Mouse (Mus musculus): ENCODE results near the gene Mgll.

Mgll gene

GRCm38 (mm10) chr6:88717143-88718032, 6.8 kb upstream of the Mgll start:
- no peak for DNase-seq (ENCODE audit: low read depth)

DNA sequence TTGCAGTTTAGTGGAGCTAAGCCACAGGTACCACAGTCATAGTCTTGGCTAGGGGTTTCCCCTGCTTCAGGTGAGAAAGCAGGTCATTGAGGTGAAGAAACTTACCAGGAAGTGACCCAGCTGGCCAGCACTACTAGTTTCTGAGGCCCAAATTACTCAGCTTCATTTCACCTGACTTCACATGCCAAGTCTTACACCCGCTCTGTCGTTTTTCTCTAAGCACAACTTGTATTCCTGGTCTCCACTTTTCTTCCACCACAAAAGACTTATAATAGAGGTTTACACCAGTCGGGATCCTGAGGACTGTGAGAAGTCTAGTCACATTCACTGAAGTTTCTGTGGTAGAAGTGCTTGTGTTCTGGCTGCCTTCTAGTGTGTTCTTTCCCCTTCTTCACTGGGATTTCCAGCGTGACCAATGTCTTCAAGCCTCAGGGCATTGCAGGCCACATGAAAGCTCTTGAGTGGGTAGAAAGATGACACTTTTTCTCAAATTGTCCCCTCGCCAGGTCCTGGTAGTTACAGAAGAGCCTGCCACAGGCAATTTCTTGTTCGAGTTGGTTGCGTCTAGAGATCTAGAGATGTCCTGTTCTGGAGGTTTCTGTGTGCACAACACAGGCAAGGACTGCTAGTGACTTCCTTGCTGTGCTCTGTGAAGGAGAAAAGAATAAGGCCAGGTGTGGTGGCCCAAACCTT, 6.0 kb upstream of the Mgll start:
- no peak for DNase-seq (ENCODE audit: low read depth)

DNA sequence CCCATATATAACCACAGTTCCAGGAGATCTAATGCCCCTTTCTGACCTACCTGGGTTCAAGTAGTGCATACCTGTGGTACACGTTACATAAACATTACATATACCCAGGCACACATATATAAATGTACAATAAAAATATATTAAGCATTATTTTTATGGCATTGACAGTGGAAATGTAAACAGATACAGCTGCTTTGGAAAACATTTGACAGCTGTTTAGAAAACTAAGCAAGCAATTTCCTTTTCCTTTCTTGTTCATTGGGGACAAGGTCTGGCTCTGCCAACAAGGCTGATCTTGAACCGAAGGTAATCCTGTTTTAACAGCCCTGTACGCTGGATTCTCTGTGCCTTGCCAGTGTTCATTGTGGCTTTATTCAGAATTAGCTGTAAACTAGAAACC, 3.2 kb upstream of the Mgll start:
- no peak for DNase-seq (ENCODE audit: low read depth)

GRCm38 (mm10) chr6:88722906-88723305, 1.3 kb upstream of the Mgll start:
- DNase-seq (ENCODE audit: low read depth): no peak

DNA sequence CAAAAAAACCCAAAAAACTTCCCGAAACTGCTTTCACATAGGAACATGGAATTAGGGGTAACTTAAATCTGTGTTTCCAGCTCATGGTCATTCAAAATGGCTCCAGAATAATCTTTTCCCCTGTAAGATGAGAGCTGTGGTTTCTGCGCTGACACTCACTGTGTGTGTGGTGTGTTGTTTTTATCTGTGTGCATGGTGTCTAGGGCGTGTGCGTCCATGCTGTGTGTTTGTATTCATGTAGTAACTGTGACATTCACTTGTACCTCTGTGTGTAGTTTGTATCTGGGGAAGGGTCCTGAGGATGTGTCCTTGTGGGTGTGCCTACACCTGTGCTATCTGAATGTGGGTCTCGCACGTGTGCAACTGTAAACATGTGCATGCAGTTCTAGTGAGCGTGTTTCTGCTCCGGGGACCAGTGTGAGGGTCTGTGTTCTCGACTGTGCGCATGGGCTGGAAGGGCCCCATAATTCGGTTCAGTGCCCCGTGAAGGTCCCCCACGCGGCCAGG, 353 bp upstream of the Mgll start:
- no peak for DNase-seq (ENCODE audit: low read depth)

DNA sequence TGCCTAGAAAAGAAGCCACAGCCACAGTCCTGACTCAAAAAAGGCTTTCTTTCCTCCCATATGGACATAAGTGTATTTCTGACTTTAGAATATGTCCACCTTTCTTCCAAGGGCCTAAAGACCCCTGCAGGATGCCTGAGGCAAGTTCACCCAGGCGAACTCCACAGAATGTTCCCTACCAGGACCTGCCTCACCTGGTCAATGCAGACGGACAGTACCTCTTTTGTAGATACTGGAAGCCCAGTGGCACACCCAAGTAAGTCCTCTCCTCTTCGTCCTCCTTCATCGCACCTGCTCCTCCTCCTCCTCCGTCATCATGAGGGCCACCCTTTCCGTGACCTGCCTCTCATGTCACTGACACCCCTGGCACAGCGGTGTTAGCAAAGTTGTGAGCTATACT, 1.4 kb downstream of the Mgll start:
- no peak for DNase-seq (ENCODE audit: low read depth)

DNA sequence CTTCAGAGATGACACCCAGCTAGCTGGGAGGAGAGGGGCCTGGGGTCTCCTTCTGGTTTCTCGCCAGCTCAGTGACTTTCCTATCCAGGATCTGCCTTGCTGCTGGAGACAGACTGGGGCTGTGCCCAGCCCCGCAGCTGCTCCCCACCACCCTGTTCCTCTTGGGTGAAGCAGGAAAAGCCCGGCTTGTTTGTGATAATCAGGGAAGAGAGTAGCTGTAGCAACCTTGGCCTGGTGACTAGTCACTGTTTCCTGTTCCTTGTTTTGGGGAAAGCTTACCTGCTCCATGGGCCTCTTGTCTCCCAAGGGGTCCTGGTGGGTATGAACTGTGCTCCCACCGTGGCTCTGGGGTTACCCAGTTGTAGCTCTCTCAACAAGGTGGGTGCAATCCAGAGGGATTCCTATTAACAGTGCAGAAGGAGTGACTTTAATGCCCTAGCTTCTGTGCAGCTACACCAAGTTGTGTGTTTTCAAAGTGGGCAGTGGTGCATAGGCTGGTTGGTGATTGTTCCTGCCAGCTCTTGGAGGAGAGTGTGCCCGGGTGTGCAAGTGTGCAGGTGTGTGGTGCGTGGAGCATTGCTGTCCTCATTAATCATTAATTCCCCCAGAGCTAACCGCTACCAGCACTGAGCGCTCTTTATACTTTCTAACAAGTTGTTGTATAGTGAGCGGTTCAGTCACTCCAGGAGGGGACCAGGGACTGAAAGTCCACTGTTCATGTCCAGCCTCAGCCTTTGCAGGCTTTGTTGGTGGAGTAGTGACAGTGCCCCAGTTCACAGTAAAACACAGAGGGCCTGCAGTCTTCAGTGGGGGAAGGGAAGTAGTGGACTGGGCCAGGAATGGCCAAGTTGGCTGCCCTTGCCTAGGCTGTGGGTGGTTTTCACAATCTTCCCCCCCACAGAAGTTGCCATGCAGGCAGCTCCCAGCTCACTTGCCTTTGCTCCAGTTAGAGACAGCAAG, 2.3 kb downstream of the Mgll start:
- DNase-seq (ENCODE audit: low read depth): no peak

GRCm38 (mm10) chr6:88727490-88727889, 3.3 kb downstream of the Mgll start:
- no peak for DNase-seq (ENCODE audit: low read depth)

GRCm38 (mm10) chr6:88728054-88728453, 3.8 kb downstream of the Mgll start:
- no peak for DNase-seq (ENCODE audit: low read depth)

DNA sequence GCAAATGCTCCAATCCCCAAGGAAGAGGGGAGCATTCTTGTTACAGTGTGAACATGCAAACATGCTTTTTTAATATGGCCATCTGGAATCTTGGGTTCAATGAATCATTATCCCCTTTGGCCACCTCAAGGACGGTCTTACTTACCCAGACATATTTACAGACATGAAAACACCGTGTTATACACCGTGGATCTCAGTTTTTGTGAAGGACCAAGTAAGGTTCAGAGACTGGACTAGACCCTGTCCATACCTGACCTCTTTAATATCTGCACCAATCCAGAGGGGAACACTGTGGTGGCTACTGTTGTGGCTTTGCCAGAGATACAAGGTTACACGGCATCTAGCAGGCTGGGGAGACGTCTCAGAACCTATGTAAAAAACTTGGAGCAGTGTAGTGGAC, 4.3 kb downstream of the Mgll start:
- no peak for DNase-seq (ENCODE audit: low read depth)

- DNase-seq (ENCODE audit: low read depth): no peak
These were observed 7.1 kb downstream of the Mgll start for GRCm38 (mm10) chr6:88731211-88731751.

DNA sequence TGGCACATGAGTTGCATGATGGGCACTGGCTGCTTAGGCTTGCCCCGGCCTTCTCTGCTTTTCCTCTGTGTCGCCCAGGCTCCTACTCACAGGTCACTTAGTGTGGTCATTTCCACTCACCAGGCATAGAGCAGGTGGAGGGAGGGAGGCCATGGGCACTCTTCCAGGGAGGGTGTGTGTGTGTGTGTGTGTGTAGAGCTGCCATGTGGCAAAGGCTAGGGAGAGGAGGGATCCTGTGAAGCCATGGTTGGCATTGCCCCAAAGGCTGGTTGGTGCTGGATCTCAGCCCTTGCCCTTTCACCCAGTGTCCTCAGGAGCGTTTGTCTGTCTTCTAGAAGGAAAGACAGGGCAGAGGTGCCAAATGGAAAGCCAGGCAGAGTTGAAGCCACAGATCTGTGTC, 7.8 kb downstream of the Mgll start:
- no peak for DNase-seq (ENCODE audit: low read depth)

DNA sequence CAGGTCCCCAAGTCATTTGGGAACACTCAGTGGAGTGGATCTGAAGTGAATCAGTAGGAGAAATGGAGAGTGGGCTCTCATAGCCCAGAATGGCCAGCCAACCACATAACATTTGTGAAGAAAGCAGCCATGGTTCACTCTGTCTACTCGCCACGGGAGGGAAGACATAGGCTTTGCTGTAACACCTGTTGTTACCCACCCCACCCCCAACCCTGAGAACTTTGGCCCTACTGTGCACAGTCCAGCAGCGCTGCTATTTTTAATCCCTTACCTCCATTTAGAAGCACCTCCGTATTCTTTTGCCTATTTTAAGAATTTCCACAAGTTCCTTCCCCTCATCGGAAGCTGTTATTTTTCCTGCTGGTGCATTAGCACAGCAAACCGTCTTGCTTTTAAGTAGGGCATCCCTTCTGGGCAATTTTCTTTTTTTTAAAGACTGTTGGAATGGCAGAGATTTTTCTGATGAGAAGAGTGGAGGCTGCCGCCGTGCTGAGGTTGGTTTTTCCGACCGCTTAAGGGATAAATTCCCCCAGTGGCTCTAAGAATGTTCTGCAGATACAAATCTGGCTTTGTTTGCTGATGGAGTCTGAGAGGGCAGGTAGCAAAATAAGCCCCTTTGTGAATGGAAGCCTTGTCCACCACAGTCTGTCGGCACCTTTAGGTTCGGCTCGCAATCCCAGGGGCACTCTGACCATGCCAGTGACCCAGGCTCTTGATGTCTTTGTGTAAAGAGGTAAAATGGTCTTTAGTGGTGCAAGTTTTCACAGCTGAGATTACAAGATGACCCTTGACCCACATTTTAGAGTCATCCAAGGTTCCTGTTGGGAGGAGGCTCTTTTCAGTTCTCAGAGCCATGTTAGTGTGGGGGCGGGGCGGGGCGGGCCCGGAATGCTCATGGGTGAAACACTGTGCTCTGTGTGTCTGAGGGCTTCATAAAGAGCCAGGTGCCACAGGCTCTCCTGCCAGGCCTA, 8.7 kb downstream of the Mgll start:
- DNase-seq (ENCODE audit: low read depth): no peak

DNA sequence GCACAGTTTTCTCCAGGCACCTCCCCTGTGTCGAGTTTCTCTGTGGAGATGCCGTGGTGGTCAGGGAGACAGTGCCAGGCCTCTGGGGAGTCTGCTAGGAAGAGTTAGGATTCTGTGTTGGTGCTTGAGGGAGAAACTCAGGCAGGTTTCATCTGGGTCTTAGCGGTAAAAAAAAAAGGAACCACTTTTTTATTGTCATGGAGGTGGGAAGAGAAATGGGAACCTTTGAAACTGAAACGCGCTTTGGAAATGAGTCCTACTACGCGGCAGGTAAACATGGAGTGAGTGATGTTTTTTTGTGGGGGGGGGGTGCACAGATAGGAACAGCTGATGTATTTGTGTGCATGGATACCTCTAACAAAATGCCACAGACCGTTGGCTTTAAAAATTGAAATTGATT, 12.1 kb downstream of the Mgll start:
- DNase-seq (ENCODE audit: low read depth): no peak

GRCm38 (mm10) chr6:88736741-88737508, 12.7 kb downstream of the Mgll start:
- no peak for DNase-seq (ENCODE audit: low read depth)

DNA sequence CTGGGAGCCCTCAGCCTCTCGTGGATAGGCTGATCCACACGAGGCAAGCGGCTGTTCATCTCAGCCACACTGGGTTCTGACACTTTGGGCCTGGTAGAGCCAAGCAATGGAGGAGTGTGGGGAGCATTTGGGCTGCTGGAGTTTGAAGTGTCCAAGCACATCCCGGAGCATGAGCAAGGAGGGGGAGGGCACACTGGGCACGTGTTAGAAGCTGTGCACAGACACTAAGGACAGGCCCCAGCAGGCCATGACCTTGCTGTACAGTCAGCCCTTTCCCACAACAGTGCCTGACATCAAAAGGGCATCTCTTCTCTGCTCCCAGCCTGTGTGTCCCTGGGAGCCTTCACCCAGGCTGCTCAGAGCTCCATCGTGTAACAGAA, 13.3 kb downstream of the Mgll start:
- no peak for DNase-seq (ENCODE audit: low read depth)

DNA sequence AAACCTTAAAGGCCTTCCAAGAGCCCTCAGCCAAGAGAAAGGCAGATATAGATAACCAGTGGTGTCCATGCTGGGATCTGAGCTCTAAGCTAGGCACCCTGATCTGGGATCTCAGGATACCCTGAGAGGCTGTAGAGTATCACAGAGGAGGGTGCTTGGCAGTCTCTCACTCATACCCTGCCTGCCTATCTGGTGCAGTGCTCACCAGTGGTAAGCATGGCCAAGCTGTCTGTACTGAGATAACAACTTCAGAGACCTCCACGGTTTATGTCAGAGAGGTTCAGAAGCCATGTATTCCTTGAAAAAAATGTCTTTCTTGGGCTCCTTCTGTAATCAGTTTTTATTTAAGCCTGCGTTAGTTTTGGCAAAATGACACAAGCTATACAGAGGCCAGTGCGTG, 16.8 kb downstream of the Mgll start:
- DNase-seq (ENCODE audit: low read depth): no peak

DNA sequence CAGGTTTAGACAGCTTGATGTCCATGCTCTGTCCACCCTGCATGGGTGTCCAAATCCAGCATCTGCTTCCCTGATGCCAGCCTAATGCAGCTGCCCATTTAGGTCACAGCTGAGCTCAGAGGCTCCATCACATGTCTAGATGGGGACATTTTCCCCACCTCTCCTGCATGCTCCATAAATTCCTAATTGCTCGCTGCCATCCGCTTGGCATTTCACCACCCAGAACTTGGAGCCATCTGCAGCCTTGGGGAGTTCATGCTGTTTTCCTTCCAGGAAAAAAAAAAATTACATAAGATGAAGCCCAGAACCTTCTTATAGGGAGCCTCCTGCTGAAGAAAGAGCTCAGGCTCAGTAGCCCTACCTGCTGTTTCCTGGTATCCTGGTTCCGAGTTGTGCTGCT, 17.6 kb downstream of the Mgll start:
- no peak for DNase-seq (ENCODE audit: low read depth)

- no peak for DNase-seq (ENCODE audit: low read depth)
These were observed 18.2 kb downstream of the Mgll start for GRCm38 (mm10) chr6:88742286-88743011.
